Mouse (Mus musculus): ENCODE results near the gene Ebpl. TPM values are rescaled to one million over a fixed set of nuclear protein-coding genes. Genes with fewer than 3 reads are reported as not detected.
A peak's percentile ranks its signal among the peaks of the same experiment; 100 is the strongest.
"Not testable (repeated sequence)": the region's sequence is repeated elsewhere in the genome, so short reads cannot be mapped to it uniquely, and the experiment has no call there.

Ebpl gene
- polyA plus RNA-seq, 1 experiment from 2014 or later, result 9.7 TPM

DNA sequence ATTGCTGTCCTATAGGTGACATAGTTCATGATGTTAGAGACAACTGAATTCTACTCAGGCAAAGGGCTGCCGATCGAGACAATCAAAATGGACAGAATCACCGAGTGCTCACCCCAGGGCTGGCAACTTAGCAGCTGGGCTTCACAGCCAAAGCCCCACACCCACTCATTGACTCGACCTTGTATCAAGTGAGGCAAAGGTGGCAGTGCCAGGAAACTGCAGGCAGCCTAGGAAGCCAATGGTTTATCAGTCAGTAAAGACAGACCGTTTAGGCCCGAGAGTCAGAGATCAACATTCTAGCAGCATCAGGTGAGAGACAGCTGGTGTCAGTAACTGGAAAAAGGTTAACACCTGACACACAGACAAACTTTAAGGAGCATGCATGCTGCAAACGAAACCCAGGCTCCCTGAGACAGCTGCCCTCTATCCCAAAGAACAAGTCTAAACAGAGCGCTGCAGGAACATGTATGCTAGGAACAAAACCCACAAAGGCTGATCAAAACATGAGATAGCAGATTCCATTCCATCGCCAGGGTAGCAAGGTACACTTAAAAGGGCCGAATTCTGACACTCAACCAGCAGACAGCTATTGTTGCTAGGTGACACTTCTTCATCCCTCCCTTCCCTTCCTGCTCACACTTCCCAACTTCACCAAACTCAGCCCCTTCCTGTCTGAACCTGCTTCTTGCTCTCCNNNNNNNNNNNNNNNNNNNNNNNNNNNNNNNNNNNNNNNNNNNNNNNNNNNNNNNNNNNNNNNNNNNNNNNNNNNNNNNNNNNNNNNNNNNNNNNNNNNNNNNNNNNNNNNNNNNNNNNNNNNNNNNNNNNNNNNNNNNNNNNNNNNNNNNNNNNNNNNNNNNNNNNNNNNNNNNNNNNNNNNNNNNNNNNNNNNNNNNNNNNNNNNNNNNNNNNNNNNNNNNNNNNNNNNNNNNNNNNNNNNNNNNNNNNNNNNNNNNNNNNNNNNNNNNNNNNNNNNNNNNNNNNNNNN lies 5.7 kb downstream of the Ebpl start:
- Histone ChIP-seq H3K36me3 (replicated peaks) (0 out of 2 replicates have a peak, but pooled peaks cover 7% of the 10 kb centered on the region), H3K27ac (replicated peaks) (no peak overlapping the region), H3K4me1 (0 out of 2 replicates have a peak, but pooled peaks cover 6% of the 10 kb centered on the region), H3K9me3 (no peaks in the 10 kb centered on the region), H3K4me3 (no peak overlapping the region), H3K27me3 (replicated peaks; ENCODE audit: low read depth, poor library complexity, severe bottlenecking) (no peaks in the 10 kb centered on the region)
- 81% methylated on average over 10 of the region's 10 CpGs for WGBS
- no peak for DNase-seq (ENCODE audit: low spot score)

- 0 out of 2 replicates have a peak, but pooled peaks cover 3% of the 10 kb centered on the region for H3K36me3 ChIP-seq (replicated peaks)
- no peaks in the 10 kb centered on the region for H3K9me3 ChIP-seq
- H3K27me3 ChIP-seq (replicated peaks; ENCODE audit: low read depth, poor library complexity, severe bottlenecking), result no peaks in the 10 kb centered on the region
- WGBS, result 74% methylated on average over 6 of the region's 6 CpGs
- no peak for DNase-seq (ENCODE audit: low spot score)
- H3K27ac ChIP-seq (replicated peaks), result no peak overlapping the region
- 0 out of 2 replicates have a peak, but pooled peaks cover 6% of the 10 kb centered on the region for H3K4me1 ChIP-seq
- no peak overlapping the region for H3K4me3 ChIP-seq
These were observed 9.4 kb downstream of the Ebpl start for GRCm38 (mm10) chr14:61350808-61351207.

- H3K27me3 ChIP-seq (replicated peaks; ENCODE audit: low read depth, poor library complexity, severe bottlenecking), result no peaks in the 10 kb centered on the region
- peaks cover 6% of the 10 kb centered on the region for H3K4me1 ChIP-seq
- no peak overlapping the region for H3K27ac ChIP-seq (replicated peaks)
- no peaks in the 10 kb centered on the region for H3K36me3 ChIP-seq (replicated peaks)
- WGBS, result 83% methylated on average over 4 of the region's 4 CpGs
- no peak overlapping the region for H3K4me3 ChIP-seq
- DNase-seq (ENCODE audit: low spot score), result no peak
- no peaks in the 10 kb centered on the region for H3K9me3 ChIP-seq
These were observed 10.4 kb downstream of the Ebpl start for GRCm38 (mm10) chr14:61349876-61350275.

GRCm38 (mm10) chr14:61346827-61347698 lies 13.2 kb downstream of the Ebpl start:
- H3K27me3 ChIP-seq (replicated peaks; ENCODE audit: low read depth, poor library complexity, severe bottlenecking), result no peaks in the 10 kb centered on the region
- WGBS, result 77% methylated on average over 10 of the region's 10 CpGs

GRCm38 (mm10) chr14:61344590-61344989 lies 15.6 kb downstream of the Ebpl start:
- Histone ChIP-seq H3K27ac (replicated peaks) (no peak overlapping the region), H3K27me3 (replicated peaks; ENCODE audit: low read depth, poor library complexity, severe bottlenecking) (no peaks in the 10 kb centered on the region), H3K36me3 (replicated peaks) (no peaks in the 10 kb centered on the region), H3K4me1 (peaks cover 6% of the 10 kb centered on the region), H3K9me3 (no peaks in the 10 kb centered on the region), H3K4me3 (no peak overlapping the region)
- no peak for DNase-seq (ENCODE audit: low spot score)
- 63% methylated on average over 5 of the region's 5 CpGs for WGBS

More at GRCm38 (mm10) chr14:61346827-61347698, 13.2 kb downstream of the Ebpl start:
- Histone ChIP-seq H3K27ac (replicated peaks) (no peak overlapping the region), H3K4me1 (peaks cover 5% of the 10 kb centered on the region), H3K9me3 (no peaks in the 10 kb centered on the region), H3K36me3 (replicated peaks) (no peaks in the 10 kb centered on the region), H3K4me3 (no peak overlapping the region)
- no peak for DNase-seq (ENCODE audit: low spot score)

DNA sequence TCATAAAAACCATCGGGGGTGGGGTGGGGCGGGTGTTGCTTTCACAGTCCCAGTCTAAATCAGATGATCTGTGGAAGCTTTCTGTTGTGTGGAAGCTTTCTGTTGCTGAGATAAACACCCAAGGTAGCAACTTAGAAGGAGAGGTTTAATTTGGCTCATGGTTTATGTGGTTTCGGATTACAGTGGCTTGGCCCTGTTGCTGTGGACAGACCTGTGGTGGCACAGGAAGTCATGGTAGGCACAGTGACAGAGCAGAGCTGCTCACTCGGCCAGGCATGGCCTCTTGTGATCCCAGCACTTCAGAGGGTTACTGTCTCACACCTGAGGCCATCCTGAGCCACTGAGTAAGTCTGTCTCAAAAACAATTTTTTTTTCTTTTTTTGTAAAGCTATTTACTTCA lies 20.9 kb downstream of the Ebpl start:
- H3K27me3 ChIP-seq (replicated peaks; ENCODE audit: low read depth, poor library complexity, severe bottlenecking), result no peaks in the 10 kb centered on the region
- DNase-seq (ENCODE audit: low spot score), result no peak
- no peak overlapping the region for H3K4me3 ChIP-seq
- H3K9me3 ChIP-seq, result no peaks in the 10 kb centered on the region
- peaks cover 7% of the 10 kb centered on the region; the same call in 1 of the 2 replicates for H3K4me1 ChIP-seq
- WGBS, result 80% methylated on average over 4 of the region's 4 CpGs
- H3K27ac ChIP-seq (replicated peaks), result no peak overlapping the region
- H3K36me3 ChIP-seq (replicated peaks), result 0 out of 2 replicates have a peak, but pooled peaks cover 3% of the 10 kb centered on the region

- Histone ChIP-seq H3K9me3 (no peaks in the 10 kb centered on the region), H3K36me3 (replicated peaks) (peaks cover 3% of the 10 kb centered on the region; the same call in 1 of the 2 replicates), H3K27ac (replicated peaks) (no peak overlapping the region), H3K4me1 (peaks cover 19% of the 10 kb centered on the region), H3K4me3 (0 out of 2 replicates have a peak overlapping the region, but pooled peaks have one; percentile 12), H3K27me3 (replicated peaks; ENCODE audit: low read depth, poor library complexity, severe bottlenecking) (no peaks in the 10 kb centered on the region)
- peak; percentile 81 for DNase-seq (ENCODE audit: low spot score)
- WGBS, result 32% methylated on average over 13 of the region's 13 CpGs
These were observed 29.2 kb downstream of the Ebpl start for GRCm38 (mm10) chr14:61330996-61331561.

DNA sequence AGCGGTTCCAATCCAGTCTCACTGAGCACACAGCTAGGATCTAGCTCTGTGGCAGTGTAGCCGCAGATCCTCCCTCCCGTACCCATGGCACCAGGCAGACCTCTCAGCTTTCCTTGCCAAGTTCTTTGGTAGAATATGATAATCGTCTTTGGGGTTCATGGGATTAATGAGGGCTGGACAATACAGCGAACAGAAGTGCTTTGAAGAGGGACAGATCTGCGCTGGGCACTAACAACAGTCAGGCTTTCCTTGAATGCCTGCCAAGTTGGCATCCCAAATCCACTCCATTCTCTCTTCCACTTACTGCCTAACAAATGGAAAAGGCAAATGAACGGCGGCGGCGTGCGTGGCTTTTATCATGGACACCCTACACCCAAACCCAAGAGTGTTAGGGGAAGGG lies 29.6 kb downstream of the Ebpl start:
- peaks cover 19% of the 10 kb centered on the region for H3K4me1 ChIP-seq
- H3K36me3 ChIP-seq (replicated peaks), result peaks cover 3% of the 10 kb centered on the region; the same call in 1 of the 2 replicates
- H3K9me3 ChIP-seq, result no peaks in the 10 kb centered on the region
- H3K27ac ChIP-seq (replicated peaks), result no peak overlapping the region
- H3K4me3 ChIP-seq, result no peak overlapping the region
- DNase-seq (ENCODE audit: low spot score), result no peak
- WGBS, result 85% methylated on average over 11 of the region's 11 CpGs
- H3K27me3 ChIP-seq (replicated peaks; ENCODE audit: low read depth, poor library complexity, severe bottlenecking), result no peaks in the 10 kb centered on the region

- H3K27me3 ChIP-seq (replicated peaks; ENCODE audit: low read depth, poor library complexity, severe bottlenecking), result no peaks in the 10 kb centered on the region
- 33% methylated on average over 19 of the region's 19 CpGs for WGBS
- H3K27ac ChIP-seq (replicated peaks), result peak overlapping the region; percentile 15
- H3K9me3 ChIP-seq, result 0 out of 2 replicates have a peak, but pooled peaks cover 4% of the 10 kb centered on the region
- H3K4me3 ChIP-seq, result peak overlapping the region; percentile 47
- no peaks in the 10 kb centered on the region for H3K36me3 ChIP-seq (replicated peaks)
- peaks cover 19% of the 10 kb centered on the region for H3K4me1 ChIP-seq
- peak; percentile 62 for DNase-seq (ENCODE audit: low spot score)
These were observed 32.4 kb downstream of the Ebpl start for GRCm38 (mm10) chr14:61327618-61328450.

DNA sequence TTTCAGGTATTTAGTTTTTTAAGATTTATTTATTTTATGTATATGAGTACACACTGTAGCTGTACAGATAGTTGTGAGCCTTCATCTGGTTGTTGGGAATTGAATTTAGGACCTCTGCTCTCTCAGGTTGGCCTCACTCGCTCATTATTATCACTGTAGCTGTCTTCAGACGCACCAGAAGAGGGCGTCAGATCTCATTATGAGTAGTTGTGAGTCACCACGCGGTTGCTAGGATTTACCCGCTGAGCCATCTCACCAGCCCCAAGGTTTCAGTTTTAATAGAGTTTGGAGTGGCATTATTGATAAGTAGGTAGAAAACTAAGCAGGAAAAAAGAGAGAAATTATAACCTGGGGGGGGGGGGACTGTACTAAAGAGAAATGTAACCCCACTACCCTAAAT lies 33.2 kb downstream of the Ebpl start:
- peaks cover 19% of the 10 kb centered on the region for H3K4me1 ChIP-seq
- H3K27ac ChIP-seq (replicated peaks); H3K27me3 ChIP-seq (replicated peaks; ENCODE audit: low read depth, poor library complexity, severe bottlenecking); H3K36me3 ChIP-seq (replicated peaks); H3K4me3 ChIP-seq; H3K9me3 ChIP-seq; DNase-seq (ENCODE audit: low spot score): not testable (repeated sequence)
- WGBS, result 19% methylated on average over 6 of the region's 6 CpGs

GRCm38 (mm10) chr14:61322740-61323139 lies 37.5 kb downstream of the Ebpl start:
- DNase-seq (ENCODE audit: low spot score), result no peak
- Histone ChIP-seq H3K27ac (replicated peaks) (no peak overlapping the region), H3K4me1 (peaks cover 10% of the 10 kb centered on the region), H3K27me3 (replicated peaks; ENCODE audit: low read depth, poor library complexity, severe bottlenecking) (no peaks in the 10 kb centered on the region), H3K4me3 (no peak overlapping the region), H3K36me3 (replicated peaks) (no peaks in the 10 kb centered on the region), H3K9me3 (peaks cover 7% of the 10 kb centered on the region; the same call in 1 of the 2 replicates)
- 94% methylated on average over 1 of the region's 1 CpGs for WGBS

Data from embryonic facial prominence, embryonic 10.5 days (tissue).